ENCODE assay signal across 10 mouse cellular contexts in genomic region chr8:3656725-3657381, GRCm38 (mm10). TPM values are rescaled to one million over a fixed set of nuclear protein-coding genes. Genes with fewer than 3 reads are reported as not detected.
DNase-seq lines count a peak whose midpoint lies in the region; ATAC-seq and TF ChIP-seq lines count a peak whose summit lies in the region.
"Had no signal": no experiment of that assay in that cellular context is flagged by ENCODE, and none has a peak within 500 bp of the region (broad histone marks: within the 10 kb centered on the region; RNA-seq: fewer than 3 reads in every experiment).

No protein-coding gene starts in this region.

- H3K9ac ChIP-seq in forebrain, embryonic 11.5 days (ENCODE audit: low read length), result no peak overlapping the region
- H3K9ac ChIP-seq: stomach, embryonic 15.5 days had no signal

- WGBS in forebrain, embryonic 11.5 days, result 21% methylated on average over 7 of the region's 7 CpGs
- 27% methylated on average over 7 of the region's 7 CpGs for WGBS in limb, embryonic 10.5 days

- H3K36me3 ChIP-seq in forebrain, embryonic 11.5 days (ENCODE audit: control insufficient read depth, insufficient read depth, low read length), result no peaks in the 10 kb centered on the region
- no peaks in the 10 kb centered on the region for H3K36me3 ChIP-seq in limb, embryonic 10.5 days
- H3K36me3 ChIP-seq: stomach, embryonic 15.5 days had no signal

- DNase-seq in left cerebral cortex, adult 2 months (ENCODE audit: extremely low spot score in 1 of 2, low spot score in 2 of 2), result peak; percentile 35 to 49
- no peak for DNase-seq in left cerebral cortex, adult 8-10 months (ENCODE audit: low spot score in 2 of 2)
- no peak for DNase-seq in forebrain, embryonic 11.5 days (ENCODE audit: low spot score)
- DNase-seq in limb, embryonic 10.5 days (ENCODE audit: low spot score), result peak; percentile 42
- peak; percentile 39 for DNase-seq in right cerebral cortex, postnatal 14 days
- DNase-seq in cerebellum, adult 11-12 months, result no peak
- DNase-seq in heart, adult 9 months (ENCODE audit: low spot score in 2 of 2), result no peak
- DNase-seq in thymus, postnatal 0 days (ENCODE audit: low spot score), result no peak

- intact Hi-C loops in left cerebral cortex, adult 2 months (cut with DNase I), result no loop called here

- no peak overlapping the region for H3K4me3 ChIP-seq in left cerebral cortex, adult 2 months
- H3K4me3 ChIP-seq in forebrain, embryonic 11.5 days (ENCODE audit: low read depth, low read length), result no peak overlapping the region
- H3K4me3 ChIP-seq in limb, embryonic 10.5 days, result peak overlapping the region; percentile 12; the same call in 1 of the 2 replicates
- H3K4me3 ChIP-seq: stomach, embryonic 15.5 days had no signal

- H3K9me3 ChIP-seq in forebrain, embryonic 11.5 days (ENCODE audit: control insufficient read depth, low read length), result no peaks in the 10 kb centered on the region
- no peaks in the 10 kb centered on the region for H3K9me3 ChIP-seq in limb, embryonic 10.5 days (replicated peaks)
- H3K9me3 ChIP-seq: stomach, embryonic 15.5 days had no signal

- peak overlapping the region; percentile 24; the same call in 1 of the 2 replicates for H3K4me2 ChIP-seq in forebrain, embryonic 11.5 days (ENCODE audit: low read depth, low read length, severe bottlenecking)
- H3K4me2 ChIP-seq: stomach, embryonic 15.5 days had no signal

- TF ChIP-seq CTCF in left cerebral cortex, adult 2 months (IDR thresholded peaks at IDR 0.05), result no peak

- H3K27ac ChIP-seq in left cerebral cortex, adult 2 months, result no peak overlapping the region
- H3K27ac ChIP-seq in forebrain, embryonic 11.5 days (ENCODE audit: low read depth, low read length), result no peak overlapping the region
- H3K27ac ChIP-seq in limb, embryonic 10.5 days, result no peak overlapping the region
- H3K27ac ChIP-seq: kidney, postnatal 0 days; stomach, embryonic 15.5 days had no signal

- no peaks in the 10 kb centered on the region; the same call in 1 of the 2 replicates for H3K4me1 ChIP-seq in forebrain, embryonic 11.5 days (replicated peaks; ENCODE audit: control insufficient read depth, insufficient read depth, low read length)
- peaks cover 7% of the 10 kb centered on the region for H3K4me1 ChIP-seq in limb, embryonic 10.5 days
- H3K4me1 ChIP-seq: stomach, embryonic 15.5 days had no signal

- peak; percentile 71; the same call in 1 of the 2 replicates for ATAC-seq in forebrain, embryonic 11.5 days (replicated peaks; ENCODE audit: low FRiP score)

- H3K27me3 ChIP-seq in forebrain, embryonic 11.5 days (ENCODE audit: control insufficient read depth, insufficient read depth, low read length), result no peaks in the 10 kb centered on the region
- H3K27me3 ChIP-seq in limb, embryonic 10.5 days (ENCODE audit: low read depth, poor library complexity, severe bottlenecking), result no peaks in the 10 kb centered on the region
- H3K27me3 ChIP-seq: stomach, embryonic 15.5 days had no signal

RNA-seq across cellular contexts. Expression of gene Retn, which starts 1.3 kb away (rescaled TPM):
- total RNA-seq in left cerebral cortex, adult 2 months (2021), result 1 to 10 TPM in 1 of 2 experiments, under 1 TPM in 1; 0.79 to 1.2 TPM
- total RNA-seq in left cerebral cortex, adult 8-10 months (2022), result 1 to 10 TPM in 3 of 4 experiments, under 1 TPM in 1; 0.96 to 1.5 (median 1.1) TPM
- polyA plus RNA-seq in forebrain, embryonic 11.5 days (2014; fragmentation: Nextera tagmentation; extraction: Ambion mirVana), result 0.41 and 0.68 TPM in 2 replicates
- 0.15 and 0.16 TPM in 2 replicates for polyA plus RNA-seq in limb, embryonic 10.5 days (2016; fragmentation: Nextera tagmentation; extraction: Ambion mirVana)
- polyA plus RNA-seq in thymus, postnatal 0 days (2015; fragmentation: Nextera tagmentation; extraction: Ambion mirVana), result 1.0 and 1.5 TPM in 2 replicates

RNA-seq across cellular contexts. Expression of gene Mcemp1, which starts 8.7 kb away (rescaled TPM):
- total RNA-seq in left cerebral cortex, adult 2 months (2021), result under 1 TPM; 0.23 to 0.37 TPM
- under 1 TPM in 2 of 4 experiments, not detected in 2; 0.42 to 0.59 TPM for total RNA-seq in left cerebral cortex, adult 8-10 months (2022)
- 0.29 TPM in 1 of 2 replicates, not detected in the other for polyA plus RNA-seq in forebrain, embryonic 11.5 days (2014; fragmentation: Nextera tagmentation; extraction: Ambion mirVana)
- not detected in 2 replicates for polyA plus RNA-seq in limb, embryonic 10.5 days (2016; fragmentation: Nextera tagmentation; extraction: Ambion mirVana)
- 0.78 and 0.88 TPM in 2 replicates for polyA plus RNA-seq in thymus, postnatal 0 days (2015; fragmentation: Nextera tagmentation; extraction: Ambion mirVana)

RNA-seq across cellular contexts. Expression of gene Fcor, which starts 15.3 kb away (rescaled TPM):
- 10 to 100 TPM; 10.8 to 14.2 TPM for total RNA-seq in left cerebral cortex, adult 2 months (2021)
- 10 to 100 TPM; 11.6 to 18.0 (median 13.9) TPM for total RNA-seq in left cerebral cortex, adult 8-10 months (2022)
- 9.3 and 12.1 TPM in 2 replicates for polyA plus RNA-seq in forebrain, embryonic 11.5 days (2014; fragmentation: Nextera tagmentation; extraction: Ambion mirVana)
- 11.0 and 12.6 TPM in 2 replicates for polyA plus RNA-seq in limb, embryonic 10.5 days (2016; fragmentation: Nextera tagmentation; extraction: Ambion mirVana)
- polyA plus RNA-seq in thymus, postnatal 0 days (2015; fragmentation: Nextera tagmentation; extraction: Ambion mirVana), result 1.6 and 2.1 TPM in 2 replicates

RNA-seq across cellular contexts. Expression of gene Trappc5, which starts 19.2 kb away (rescaled TPM):
- total RNA-seq in left cerebral cortex, adult 2 months (2021), result 10 to 100 TPM; 26.4 to 27.2 TPM
- total RNA-seq in left cerebral cortex, adult 8-10 months (2022), result 10 to 100 TPM; 27.3 to 29.4 (median 28.7) TPM
- 34.3 and 42.9 TPM in 2 replicates for polyA plus RNA-seq in forebrain, embryonic 11.5 days (2014; fragmentation: Nextera tagmentation; extraction: Ambion mirVana)
- 44.3 and 46.0 TPM in 2 replicates for polyA plus RNA-seq in limb, embryonic 10.5 days (2016; fragmentation: Nextera tagmentation; extraction: Ambion mirVana)
- 39.7 and 41.7 TPM in 2 replicates for polyA plus RNA-seq in thymus, postnatal 0 days (2015; fragmentation: Nextera tagmentation; extraction: Ambion mirVana)

RNA-seq across cellular contexts. Expression of gene Stxbp2, which starts 26.1 kb away (rescaled TPM):
- 10 to 100 TPM; 50.7 to 65.6 TPM for total RNA-seq in left cerebral cortex, adult 2 months (2021)
- 10 to 100 TPM; 55.4 to 80.3 (median 63.3) TPM for total RNA-seq in left cerebral cortex, adult 8-10 months (2022)
- 36.7 and 37.2 TPM in 2 replicates for polyA plus RNA-seq in forebrain, embryonic 11.5 days (2014; fragmentation: Nextera tagmentation; extraction: Ambion mirVana)
- polyA plus RNA-seq in limb, embryonic 10.5 days (2016; fragmentation: Nextera tagmentation; extraction: Ambion mirVana), result 28.6 and 29.8 TPM in 2 replicates
- 114 and 120 TPM in 2 replicates for polyA plus RNA-seq in thymus, postnatal 0 days (2015; fragmentation: Nextera tagmentation; extraction: Ambion mirVana)

Comparison
In these comparisons a context has a peak if more than half of its experiments do, and no peak if none do; other contexts are left out.
1. DNase-seq: peak in left cerebral cortex, adult 2 months (2 of 2), limb, embryonic 10.5 days (single experiment) and right cerebral cortex, postnatal 14 days (single experiment); none in left cerebral cortex, adult 8-10 months (0 of 2), forebrain, embryonic 11.5 days (single experiment), cerebellum, adult 11-12 months (single experiment), heart, adult 9 months (0 of 2) and thymus, postnatal 0 days (single experiment).